Mouse (Mus musculus): Measurements from ENCODE around the gene Tmem151b. TPM values are rescaled to one million over a fixed set of nuclear protein-coding genes. Genes with fewer than 3 reads are reported as not detected.

The Tmem151b gene
- total RNA-seq, 2 experiments from 2014 or later: not detected

- ATAC-seq (ENCODE audit: poor library complexity, severe bottlenecking): peak; percentile 85
Measured at GRCm38 (mm10) chr17:45516488-45516887, 33.0 kb downstream of the Tmem151b start.

DNA sequence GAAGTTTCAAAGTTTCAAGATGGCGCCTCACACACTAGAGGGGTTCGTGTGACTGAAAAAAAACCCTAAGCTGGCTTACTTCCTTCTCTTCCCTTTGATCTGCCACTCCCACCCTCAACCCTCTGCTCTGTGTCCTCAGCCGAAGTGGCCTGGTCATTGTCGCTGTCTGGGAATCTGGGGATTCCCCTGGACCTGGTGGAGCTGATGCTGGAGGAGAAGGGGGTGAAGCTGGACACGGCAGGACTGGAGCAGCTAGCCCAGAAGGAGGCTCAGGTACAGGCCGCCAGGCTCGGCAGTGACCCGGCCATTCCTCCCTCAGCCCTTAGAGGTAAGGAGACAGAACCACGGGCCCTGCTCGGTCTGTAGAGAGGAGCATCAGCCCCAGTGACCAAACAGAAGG, 33.7 kb downstream of the Tmem151b start:
- no peak for ATAC-seq (ENCODE audit: poor library complexity, severe bottlenecking)

- ATAC-seq (ENCODE audit: poor library complexity, severe bottlenecking): no peak
Measured at GRCm38 (mm10) chr17:45515204-45515726, 34.2 kb downstream of the Tmem151b start.

DNA sequence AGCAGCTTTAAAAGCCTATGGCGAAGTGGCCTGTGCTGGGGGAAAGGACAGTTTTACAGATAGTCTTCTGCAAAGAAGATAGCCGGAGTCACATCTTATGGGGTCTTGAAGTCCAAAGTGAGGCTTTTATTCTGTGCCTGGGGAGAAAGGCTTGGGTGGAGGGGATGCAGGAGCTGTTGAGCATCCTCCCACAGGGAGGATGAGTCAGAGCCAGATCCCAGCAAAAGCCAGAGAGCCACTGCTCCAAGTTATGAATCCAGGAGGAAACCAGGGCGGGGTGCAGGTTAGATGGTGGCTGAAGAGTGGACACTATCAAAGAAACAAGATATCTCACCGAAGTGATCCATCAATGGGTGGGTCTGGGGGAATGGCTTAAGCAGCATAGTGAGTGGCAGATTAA, 37.7 kb downstream of the Tmem151b start:
- ATAC-seq (ENCODE audit: poor library complexity, severe bottlenecking): no peak

- ATAC-seq (ENCODE audit: poor library complexity, severe bottlenecking): no peak
Measured at GRCm38 (mm10) chr17:45510871-45511270, 38.6 kb downstream of the Tmem151b start.

- ATAC-seq (ENCODE audit: poor library complexity, severe bottlenecking): peak; percentile 99
Measured at GRCm38 (mm10) chr17:45506700-45507189, 42.7 kb downstream of the Tmem151b start, which contains the start of gene Aars2. TSS of gene Aars2 (plus strand) at chr17:45506841.

DNA sequence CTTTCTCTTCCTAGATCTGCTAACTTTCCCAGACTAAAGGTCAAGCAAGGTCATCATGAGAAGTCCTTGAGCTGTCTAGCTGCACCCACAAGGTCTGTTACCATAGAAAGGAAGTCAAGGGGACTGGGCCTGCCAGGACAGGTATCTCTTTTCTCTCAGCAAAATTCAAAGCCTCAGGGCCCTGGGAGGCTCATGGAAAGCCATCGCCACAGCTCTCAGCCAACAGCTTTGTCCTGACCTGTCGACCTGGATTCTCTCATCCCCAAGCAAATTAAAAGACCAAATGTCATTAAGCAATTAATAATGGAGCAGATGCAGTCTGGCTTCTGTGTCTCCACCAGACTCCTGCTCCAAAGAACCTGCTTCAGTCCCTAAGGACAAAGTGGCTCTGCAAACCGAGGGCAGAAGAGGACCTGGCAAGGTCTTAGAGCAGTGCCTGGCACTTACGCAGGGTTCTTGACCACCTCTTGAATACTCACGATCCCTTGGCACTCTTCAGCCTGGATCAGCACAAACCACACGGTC, 43.5 kb downstream of the Tmem151b start:
- no peak for ATAC-seq (ENCODE audit: poor library complexity, severe bottlenecking)

GRCm38 (mm10) chr17:45503301-45503973, 46.0 kb downstream of the Tmem151b start:
- no peak for ATAC-seq (ENCODE audit: poor library complexity, severe bottlenecking)

DNA sequence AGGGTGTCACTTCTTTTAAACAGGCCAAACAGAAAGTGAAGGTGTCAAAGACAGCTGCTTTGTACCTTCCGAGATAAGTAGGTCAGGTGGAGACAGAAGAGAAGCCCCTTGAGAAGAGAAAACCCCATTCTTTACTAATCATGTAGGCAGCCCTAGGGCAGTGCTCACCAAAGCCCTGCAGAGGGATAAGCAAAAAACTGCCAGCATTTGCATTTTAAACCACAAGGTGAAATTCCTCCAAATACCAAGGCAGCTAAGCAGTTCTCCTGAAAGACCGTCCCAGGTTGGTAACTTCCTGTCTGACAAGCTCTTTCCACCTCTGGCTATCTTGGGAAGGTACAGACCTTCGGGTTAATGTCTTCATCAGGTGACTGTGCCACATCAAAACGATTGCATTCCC, 47.2 kb downstream of the Tmem151b start:
- ATAC-seq (ENCODE audit: poor library complexity, severe bottlenecking): no peak

GRCm38 (mm10) chr17:45500981-45501380, 48.5 kb downstream of the Tmem151b start:
- no peak for ATAC-seq (ENCODE audit: poor library complexity, severe bottlenecking)

- ATAC-seq (ENCODE audit: poor library complexity, severe bottlenecking): no peak
Measured at GRCm38 (mm10) chr17:45499516-45499915, 50.0 kb downstream of the Tmem151b start.

DNA sequence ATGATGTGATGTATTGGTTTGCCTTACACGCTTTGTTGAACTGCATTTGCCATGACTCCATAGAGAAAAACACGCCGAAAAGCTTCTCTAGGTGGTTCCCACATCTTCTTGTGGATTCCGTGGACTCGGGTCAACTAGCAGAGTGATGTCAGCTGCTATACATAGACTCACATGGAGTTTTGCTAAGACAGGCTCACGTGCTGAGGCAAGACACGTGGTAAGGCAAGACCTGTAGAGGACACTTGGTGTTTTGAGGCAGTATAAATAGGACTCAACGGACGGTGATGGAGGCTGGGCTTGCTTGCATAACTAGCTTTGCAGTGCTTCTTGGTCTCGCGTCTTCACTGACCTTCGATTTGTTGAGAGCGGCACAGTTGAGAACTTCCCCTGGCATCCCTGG, 51.1 kb downstream of the Tmem151b start:
- ATAC-seq (ENCODE audit: poor library complexity, severe bottlenecking): no peak

- no peak for ATAC-seq (ENCODE audit: poor library complexity, severe bottlenecking)
Measured at GRCm38 (mm10) chr17:45495398-45495797, 54.1 kb downstream of the Tmem151b start.

Other genes with a start within 250 kb of the Tmem151b start
- gene Cdc5l, start 115.9 kb downstream of the Tmem151b start, total RNA-seq (2015): 58.1 and 60.7 TPM in 2 replicates
- gene Cdc5l, start 115.9 kb downstream of the Tmem151b start, total RNA-seq (2017): 106 and 112 TPM in 2 replicates
- gene Spats1, start 74.3 kb downstream of the Tmem151b start, total RNA-seq (2015): not detected in 2 replicates
- gene Spats1, start 74.3 kb downstream of the Tmem151b start, total RNA-seq (2017): not detected in 2 replicates
- 2.3 and 4.0 TPM in 2 replicates for gene Aars2, start 42.8 kb downstream of the Tmem151b start, total RNA-seq (2015)
- gene Aars2, start 42.8 kb downstream of the Tmem151b start, total RNA-seq (2017): 4.6 and 5.2 TPM in 2 replicates
- gene Tcte1, start 26.2 kb downstream of the Tmem151b start, total RNA-seq (2015): not detected in 2 replicates
- not detected in 2 replicates for gene Tcte1, start 26.2 kb downstream of the Tmem151b start, total RNA-seq (2017)
- 10.4 and 11.1 TPM in 2 replicates for gene Nfkbie, start 6.0 kb upstream of the Tmem151b start, total RNA-seq (2015)
- gene Nfkbie, start 6.0 kb upstream of the Tmem151b start, total RNA-seq (2017): 13.4 and 14.0 TPM in 2 replicates
- 33.7 and 44.9 TPM in 2 replicates for gene Slc35b2, start 14.2 kb upstream of the Tmem151b start, total RNA-seq (2015)
- 48.2 and 52.2 TPM in 2 replicates for gene Slc35b2, start 14.2 kb upstream of the Tmem151b start, total RNA-seq (2017)
- 448 and 487 TPM in 2 replicates for gene Hsp90ab1, start 23.6 kb upstream of the Tmem151b start, total RNA-seq (2015)
- gene Hsp90ab1, start 23.6 kb upstream of the Tmem151b start, total RNA-seq (2017): 829 and 973 TPM in 2 replicates
- gene Slc29a1, start 49.9 kb upstream of the Tmem151b start, total RNA-seq (2015): 23.8 and 31.2 TPM in 2 replicates
- 22.9 and 32.6 TPM in 2 replicates for gene Slc29a1, start 49.9 kb upstream of the Tmem151b start, total RNA-seq (2017)
- gene Mymx, start 52.4 kb upstream of the Tmem151b start, total RNA-seq (2015): not detected in 2 replicates
- not detected in 2 replicates for gene Mymx, start 52.4 kb upstream of the Tmem151b start, total RNA-seq (2017)
- gene Capn11, start 109.6 kb upstream of the Tmem151b start, total RNA-seq (2015): 0.67 TPM in 1 of 2 replicates, not detected in the other
- not detected in 2 replicates for gene Capn11, start 109.6 kb upstream of the Tmem151b start, total RNA-seq (2017)
- 30.3 and 34.7 TPM in 2 replicates for gene Mrpl14, start 136.6 kb upstream of the Tmem151b start, total RNA-seq (2015)
- 12.7 and 14.7 TPM in 2 replicates for gene Mrpl14, start 136.6 kb upstream of the Tmem151b start, total RNA-seq (2017)
- 3.3 and 5.3 TPM in 2 replicates for gene Tmem63b, start 137.2 kb upstream of the Tmem151b start, total RNA-seq (2015)
- 3.6 and 5.3 TPM in 2 replicates for gene Tmem63b, start 137.2 kb upstream of the Tmem151b start, total RNA-seq (2017)
- gene 1600014C23Rik, start 184.2 kb upstream of the Tmem151b start, total RNA-seq (2015): not detected in 2 replicates
- gene 1600014C23Rik, start 184.2 kb upstream of the Tmem151b start, total RNA-seq (2017): not detected in 2 replicates

Data from megakaryocyte, adult 5-6 weeks (primary cell).